Mouse (Mus musculus) forebrain, embryonic 15.5 days (tissue): Measurements from ENCODE around the gene Cldn1. TPM values are rescaled to one million over a fixed set of nuclear protein-coding genes. Genes with fewer than 3 reads are reported as not detected.

ENCODE experiments used
- ATAC-seq: fragments of 200-750 bp; cut with Nextera tagmentation; replicated peaks from 2 replicates; pipeline ENCODE4 v1.8.0; 2017; ENCODE audit warnings: mild to moderate bottlenecking, moderate TSS enrichment, moderate library complexity
- H3K27ac ChIP-seq: fragments of 300-500 bp; sonication (generic); replicated peaks from 2 replicates; pipeline ENCODE4 v1.5.1; 2015; ENCODE audit warnings: mild to moderate bottlenecking, inconsistent platforms
- H3K27me3 ChIP-seq: fragments of 300-500 bp; sonication (generic); 2 replicates; pipeline ENCODE4 v1.6.1; 2015; ENCODE audit warnings: inconsistent platforms
- H3K36me3 ChIP-seq: fragments of 300-500 bp; sonication (generic); 2 replicates; pipeline ENCODE4 v1.6.1; 2015; ENCODE audit warnings: mild to moderate bottlenecking, inconsistent platforms
- H3K4me1 ChIP-seq: fragments of 300-500 bp; sonication (generic); 2 replicates; pipeline ENCODE4 v1.6.1; 2015; ENCODE audit warnings: inconsistent platforms
- H3K4me2 ChIP-seq: fragments of 300-500 bp; sonication (generic); replicated peaks from 2 replicates; pipeline ENCODE4 v1.6.1; 2015; ENCODE audit warnings: mild to moderate bottlenecking, inconsistent platforms
- H3K4me3 ChIP-seq: fragments of 300-500 bp; sonication (generic); 2 replicates; pipeline ENCODE4 v1.5.1; 2015; ENCODE audit warnings: mild to moderate bottlenecking, inconsistent platforms
- H3K9ac ChIP-seq: fragments of 300-500 bp; sonication (generic); replicated peaks from 2 replicates; pipeline ENCODE4 v1.6.1; 2015; ENCODE audit warnings: mild to moderate bottlenecking, inconsistent platforms
- H3K9me3 ChIP-seq: fragments of 300-500 bp; sonication (generic); 2 replicates; pipeline ENCODE4 v1.6.1; 2016; ENCODE audit warnings: inconsistent platforms
- WGBS: fragments of 180-500 bp; shearing (Covaris S2); methylation state at CpG from one replicate; pipeline ENCODE4 v1.1.7; 2015; ENCODE audit warnings: mixed read lengths; 5-methylcytosine and 5-hydroxymethylcytosine counted together
- polyA plus RNA-seq: library from polyadenylated mRNA; unstranded; fragments of >200 nt; fragmentation: Nextera tagmentation; extraction: Ambion mirVana; gene quantifications from 2 replicates; pipeline ENCODE4 v1.2.1, GENCODE M21; 2015

Gene Cldn1
- polyA plus RNA-seq, 1 experiment from 2014 or later, result 5.2 TPM

DNA sequence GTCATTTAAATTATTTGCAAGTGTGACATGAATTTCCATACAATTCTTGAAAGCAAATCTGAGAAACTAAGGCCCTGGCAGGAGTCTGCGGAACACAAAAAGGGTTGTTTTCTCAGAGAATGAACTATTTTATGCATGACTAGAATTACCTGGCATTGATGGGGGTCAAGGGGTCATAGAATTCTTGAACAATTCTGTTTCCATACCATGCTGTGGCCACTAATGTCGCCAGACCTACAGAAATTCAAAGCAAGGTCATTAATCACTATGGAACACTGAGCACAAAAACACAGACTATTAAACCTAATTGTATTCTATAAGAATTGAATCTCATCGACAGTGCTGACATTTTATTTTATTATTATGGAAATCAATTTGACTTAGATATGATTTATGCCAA lies 10.9 kb downstream of the Cldn1 start:
- no peak overlapping the region for H3K4me2 ChIP-seq
- H3K4me3 ChIP-seq, result no peak overlapping the region
- no peaks in the 10 kb centered on the region for H3K4me1 ChIP-seq
- no peaks in the 10 kb centered on the region for H3K36me3 ChIP-seq
- 19% methylated on average over 3 of the region's 3 CpGs for WGBS
- no peaks in the 10 kb centered on the region for H3K9me3 ChIP-seq
- no peak overlapping the region for H3K9ac ChIP-seq
- no peak overlapping the region for H3K27ac ChIP-seq
- no peak for ATAC-seq
- H3K27me3 ChIP-seq, result no peaks in the 10 kb centered on the region

- 65% methylated on average over 4 of the region's 4 CpGs for WGBS
- Histone ChIP-seq H3K4me2 (no peak overlapping the region), H3K4me1 (no peaks in the 10 kb centered on the region), H3K4me3 (no peak overlapping the region), H3K27me3 (no peaks in the 10 kb centered on the region), H3K9me3 (no peaks in the 10 kb centered on the region), H3K27ac (no peak overlapping the region), H3K36me3 (no peaks in the 10 kb centered on the region), H3K9ac (no peak overlapping the region)
- 0 out of 2 replicates have a peak, but pooled peaks have one; percentile 16 for ATAC-seq
Measured at GRCm38 (mm10) chr16:26359619-26360018, 12.0 kb downstream of the Cldn1 start.

DNA sequence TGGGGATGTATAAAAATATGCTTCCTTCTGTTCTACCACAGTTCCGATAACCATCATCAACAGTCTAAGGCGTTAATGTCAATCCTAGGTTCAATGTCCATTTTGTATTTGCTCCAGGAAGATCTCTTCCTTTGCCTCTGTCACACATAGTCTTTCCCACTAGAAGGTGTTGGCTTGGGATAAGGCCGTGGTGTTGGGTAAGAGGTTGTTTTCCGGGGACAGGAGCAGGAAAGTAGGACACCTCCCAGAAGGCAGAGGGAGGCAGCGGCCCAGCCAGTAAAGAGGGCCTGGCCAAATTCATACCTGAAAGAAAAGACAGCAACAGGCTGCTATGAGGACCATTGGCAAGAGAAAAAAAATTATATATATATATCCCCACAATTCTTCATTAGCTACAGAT lies 12.7 kb downstream of the Cldn1 start:
- Histone ChIP-seq H3K9me3 (no peaks in the 10 kb centered on the region), H3K9ac (no peak overlapping the region), H3K36me3 (no peaks in the 10 kb centered on the region), H3K27ac (no peak overlapping the region), H3K4me1 (no peaks in the 10 kb centered on the region), H3K4me2 (no peak overlapping the region), H3K27me3 (no peaks in the 10 kb centered on the region), H3K4me3 (no peak overlapping the region)
- 99% methylated on average over 5 of the region's 5 CpGs for WGBS
- no peak for ATAC-seq

DNA sequence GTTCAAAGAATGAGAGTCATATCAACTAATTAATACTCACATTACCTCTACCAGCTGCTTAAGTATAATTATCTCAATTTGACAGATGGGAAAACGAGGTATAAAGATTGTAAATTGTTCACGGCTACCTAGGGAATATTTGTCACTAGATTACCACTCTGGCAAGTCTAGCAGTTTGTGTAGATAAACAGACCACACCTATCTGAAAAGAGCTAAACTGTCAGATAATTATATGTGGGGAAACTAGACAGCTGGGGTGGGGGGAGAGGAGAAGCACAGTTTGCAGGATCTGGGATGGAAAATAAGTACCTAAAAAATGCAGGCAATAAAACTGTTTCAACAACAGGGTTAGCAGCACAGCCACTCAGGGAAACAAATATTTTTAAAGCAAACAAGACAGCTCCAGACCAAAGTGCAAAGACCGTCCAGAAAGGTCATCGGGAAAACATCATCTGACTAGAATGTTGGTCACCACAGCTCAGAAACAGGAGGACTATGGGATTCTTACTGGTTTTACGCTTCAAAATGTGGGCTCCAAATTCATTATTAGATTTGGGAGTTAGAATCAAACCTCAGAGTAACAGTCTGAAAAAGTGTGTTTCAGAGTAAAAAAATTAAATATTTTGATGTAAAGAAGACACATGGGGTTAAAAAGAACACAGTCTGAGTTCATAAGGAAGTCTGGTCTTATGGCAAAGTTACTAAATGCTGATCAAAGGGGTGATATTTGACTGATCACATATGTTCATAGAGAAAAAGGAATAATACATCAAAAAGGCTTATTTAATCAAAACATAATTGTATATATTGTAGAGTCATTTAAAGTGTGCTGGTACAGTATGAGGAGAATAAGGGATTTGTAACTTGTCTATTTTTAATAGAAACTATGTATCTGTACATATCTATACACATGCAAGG lies 13.5 kb downstream of the Cldn1 start:
- Histone ChIP-seq H3K4me2 (no peak overlapping the region), H3K27ac (no peak overlapping the region), H3K4me3 (no peak overlapping the region), H3K9ac (no peak overlapping the region), H3K27me3 (no peaks in the 10 kb centered on the region), H3K36me3 (no peaks in the 10 kb centered on the region), H3K9me3 (no peaks in the 10 kb centered on the region), H3K4me1 (no peaks in the 10 kb centered on the region)
- WGBS, result 72% methylated on average over 5 of the region's 5 CpGs
- ATAC-seq, result 0 out of 2 replicates have a peak, but pooled peaks have one; percentile 13

GRCm38 (mm10) chr16:26355513-26355912 lies 16.1 kb downstream of the Cldn1 start:
- Histone ChIP-seq H3K36me3 (no peaks in the 10 kb centered on the region), H3K4me2 (no peak overlapping the region), H3K4me1 (no peaks in the 10 kb centered on the region), H3K4me3 (no peak overlapping the region), H3K27me3 (no peaks in the 10 kb centered on the region), H3K27ac (no peak overlapping the region), H3K9me3 (no peaks in the 10 kb centered on the region), H3K9ac (no peak overlapping the region)
- ATAC-seq, result no peak
- WGBS, result 88% methylated on average over 1 of the region's 1 CpGs

DNA sequence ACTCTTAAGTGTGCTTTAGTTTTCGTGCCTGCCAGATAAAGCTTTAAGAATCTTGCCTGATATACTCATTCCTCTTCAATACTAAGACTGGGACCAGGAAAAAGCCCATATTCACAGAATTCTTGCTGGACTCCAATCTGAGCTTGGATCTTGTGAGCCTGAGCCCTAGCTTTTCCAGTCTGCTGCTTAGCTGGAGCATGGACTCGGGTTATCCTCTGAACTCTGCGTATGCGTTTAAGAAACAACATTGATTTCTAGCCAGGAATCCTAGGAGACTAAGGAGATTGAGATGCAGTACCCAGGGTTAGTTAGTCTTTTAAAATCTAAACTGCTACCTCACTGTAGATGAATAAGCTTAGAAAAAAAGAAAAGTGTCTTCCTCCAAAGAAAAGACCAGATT lies 20.9 kb downstream of the Cldn1 start:
- Histone ChIP-seq H3K4me2 (no peak overlapping the region), H3K9ac (no peak overlapping the region), H3K27me3 (no peaks in the 10 kb centered on the region), H3K36me3 (no peaks in the 10 kb centered on the region), H3K4me1 (no peaks in the 10 kb centered on the region), H3K4me3 (no peak overlapping the region), H3K27ac (no peak overlapping the region), H3K9me3 (no peaks in the 10 kb centered on the region)
- no peak for ATAC-seq
- WGBS, result 88% methylated on average over 4 of the region's 4 CpGs

DNA sequence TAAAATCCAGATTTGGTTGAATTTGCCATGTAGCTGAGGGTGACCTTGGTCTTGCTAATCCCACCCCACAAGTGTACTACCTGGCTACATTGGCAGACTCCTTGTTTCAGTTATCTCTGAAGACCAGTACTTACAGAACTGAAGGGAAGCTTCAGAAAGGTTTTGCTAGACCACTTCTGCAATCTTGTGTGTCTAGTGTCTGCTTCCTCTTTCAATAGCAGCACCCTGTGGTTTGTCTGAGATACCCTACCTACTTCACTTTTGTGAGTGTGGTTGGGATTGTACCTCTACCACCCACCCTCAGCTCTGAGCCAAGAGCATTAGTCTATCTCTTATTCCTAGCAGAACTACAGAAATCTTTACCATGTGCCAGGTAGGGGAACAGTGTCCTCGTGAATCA lies 22.8 kb downstream of the Cldn1 start:
- no peaks in the 10 kb centered on the region for H3K36me3 ChIP-seq

DNA sequence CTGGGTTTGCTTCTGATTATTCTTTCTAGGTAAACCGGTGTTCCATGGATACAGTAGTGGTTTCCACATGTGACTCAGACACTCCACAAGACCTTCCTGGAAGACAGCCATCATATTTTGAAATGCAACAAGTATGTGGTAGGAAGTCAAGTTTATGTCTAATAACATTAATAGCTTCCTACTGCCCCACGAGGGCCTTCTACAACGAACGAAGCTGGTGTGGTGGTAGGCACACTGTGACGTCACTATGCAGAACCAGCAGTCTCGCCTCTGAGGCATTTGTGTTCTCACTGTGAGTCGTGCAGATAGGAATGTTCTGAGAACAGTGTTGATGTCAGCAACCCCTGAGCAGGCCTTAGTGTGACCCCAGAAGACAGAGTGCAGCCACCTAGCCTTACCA lies 55.4 kb downstream of the Cldn1 start:
- no peak overlapping the region for H3K27ac ChIP-seq
- ATAC-seq, result no peak
- 84% methylated on average over 7 of the region's 7 CpGs for WGBS
- H3K9me3 ChIP-seq, result no peaks in the 10 kb centered on the region
- H3K36me3 ChIP-seq, result no peaks in the 10 kb centered on the region
- no peaks in the 10 kb centered on the region for H3K4me1 ChIP-seq
- H3K4me3 ChIP-seq, result no peak overlapping the region
- no peaks in the 10 kb centered on the region for H3K27me3 ChIP-seq
- no peak overlapping the region for H3K9ac ChIP-seq
- no peak overlapping the region for H3K4me2 ChIP-seq

More for the DNA sequence above, 22.8 kb downstream of the Cldn1 start:
- ATAC-seq, result no peak
- no peak overlapping the region for H3K4me2 ChIP-seq
- no peaks in the 10 kb centered on the region for H3K9me3 ChIP-seq
- 77% methylated on average over 1 of the region's 1 CpGs for WGBS
- H3K27ac ChIP-seq, result no peak overlapping the region
- no peak overlapping the region for H3K4me3 ChIP-seq
- no peaks in the 10 kb centered on the region for H3K27me3 ChIP-seq
- H3K4me1 ChIP-seq, result no peaks in the 10 kb centered on the region
- H3K9ac ChIP-seq, result no peak overlapping the region

- Histone ChIP-seq H3K4me1 (no peaks in the 10 kb centered on the region), H3K27me3 (no peaks in the 10 kb centered on the region), H3K36me3 (no peaks in the 10 kb centered on the region), H3K9ac (no peak overlapping the region), H3K27ac (no peak overlapping the region), H3K9me3 (no peaks in the 10 kb centered on the region), H3K4me3 (no peak overlapping the region), H3K4me2 (no peak overlapping the region)
- peak; percentile 75 for ATAC-seq
- WGBS, result 57% methylated on average over 13 of the region's 13 CpGs
Measured at GRCm38 (mm10) chr16:26314815-26315214, 56.8 kb downstream of the Cldn1 start.

DNA sequence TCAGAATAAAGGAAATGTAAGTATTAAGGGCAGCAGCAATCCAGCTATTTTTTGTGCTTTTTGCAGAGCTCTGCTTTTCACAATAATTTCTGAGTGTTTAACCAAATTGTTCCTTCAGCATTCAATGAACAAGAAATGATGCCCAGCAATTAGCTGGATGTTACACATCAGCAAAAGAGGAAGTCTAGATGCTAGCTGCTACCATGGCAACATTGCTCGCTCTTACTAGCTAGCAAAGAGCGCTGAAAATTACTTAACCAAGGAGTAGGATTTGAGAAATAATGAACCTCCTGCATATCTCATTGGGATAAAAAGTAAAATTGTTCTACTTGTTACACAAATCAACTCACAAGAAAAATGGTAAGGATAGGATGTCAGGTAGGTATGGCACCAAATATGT lies 62.2 kb downstream of the Cldn1 start:
- Histone ChIP-seq H3K36me3 (no peaks in the 10 kb centered on the region), H3K4me2 (no peak overlapping the region), H3K4me1 (no peaks in the 10 kb centered on the region), H3K4me3 (no peak overlapping the region), H3K9ac (no peak overlapping the region), H3K9me3 (no peaks in the 10 kb centered on the region), H3K27me3 (no peaks in the 10 kb centered on the region), H3K27ac (no peak overlapping the region)
- WGBS, result 43% methylated on average over 2 of the region's 2 CpGs
- peak; percentile 72; the same call in 1 of the 2 replicates for ATAC-seq
